Mouse (Mus musculus) telencephalon, adult 2 months (tissue): ENCODE data around the gene Cd93.

Experiments
- DNase-seq: peaks from one replicate; pipeline ENCODE4 v3.0.0-alpha.2; 2011; ENCODE audit warnings: low read depth, low spot score

Gene Cd93

DNA sequence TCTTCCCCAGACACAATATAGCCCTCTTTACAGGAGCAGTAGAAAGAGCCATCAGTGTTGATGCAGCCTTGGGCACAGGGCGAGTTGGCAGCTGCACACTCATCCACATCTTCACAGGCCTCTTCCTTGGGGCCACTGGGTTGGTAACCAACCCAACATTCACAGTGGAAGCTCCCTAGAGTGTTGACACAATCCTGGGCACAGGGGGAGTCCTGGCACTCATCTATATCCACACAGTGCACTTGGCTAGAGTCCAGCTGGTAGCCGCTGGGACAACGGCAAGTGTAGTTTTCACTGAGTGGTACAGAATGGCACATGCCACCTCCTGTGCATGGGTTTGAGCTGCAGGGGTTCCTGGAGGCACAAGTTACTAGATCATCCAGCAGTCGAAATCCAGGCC, 1.2 kb downstream of the Cd93 start:
- no peak for DNase-seq

DNA sequence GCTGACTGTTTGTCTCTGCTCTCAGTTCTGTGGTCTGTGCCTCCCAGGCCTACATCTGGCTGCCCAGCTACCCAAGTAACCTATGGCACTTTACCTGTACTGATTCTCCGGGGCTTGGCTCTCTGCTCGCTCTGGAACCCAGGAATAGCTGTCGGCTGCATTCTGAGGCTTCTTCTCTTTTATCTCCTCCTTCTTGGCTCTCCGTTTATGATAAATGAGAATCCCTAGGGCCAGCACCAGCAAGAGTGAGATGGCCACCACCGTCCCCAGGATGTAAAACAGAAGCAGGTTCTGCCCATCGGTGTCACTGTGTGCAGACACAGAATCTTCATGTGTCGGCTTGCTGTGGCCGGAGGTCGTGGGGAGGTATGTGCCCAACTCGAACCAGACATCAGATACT, 1.9 kb downstream of the Cd93 start:
- DNase-seq: no peak

DNA sequence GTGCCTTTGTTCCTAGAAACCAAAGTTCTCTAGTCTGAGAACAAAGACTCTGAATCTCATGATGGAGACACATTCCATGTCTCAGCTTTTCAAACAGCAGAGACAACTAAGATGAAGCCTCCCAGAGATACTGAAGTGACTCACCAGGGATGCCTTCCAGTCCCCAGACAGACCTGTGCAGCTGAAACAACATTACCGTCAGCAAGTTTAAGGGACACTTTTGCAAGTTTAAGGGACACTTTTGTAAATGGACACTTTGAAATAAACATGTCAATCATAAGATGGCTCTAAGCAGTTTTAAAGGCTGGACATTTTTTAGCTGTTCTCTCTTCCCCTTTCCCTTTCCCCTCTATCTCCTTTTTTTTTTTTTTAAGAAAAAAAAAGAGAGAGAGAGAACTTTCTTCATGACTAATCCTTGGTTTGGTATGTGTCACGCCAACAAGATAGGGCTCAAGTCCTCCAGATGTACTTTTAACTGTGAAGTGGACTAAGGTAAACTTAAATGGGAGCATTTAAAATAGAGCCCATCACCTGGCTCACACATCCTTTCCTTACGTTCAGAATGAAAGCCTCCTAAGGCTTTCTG, 3.6 kb downstream of the Cd93 start:
- DNase-seq: no peak

- DNase-seq: no peak
These were observed 7.1 kb downstream of the Cd93 start for GRCm38 (mm10) chr2:148436285-148436684.

- no peak for DNase-seq
These were observed 11.0 kb downstream of the Cd93 start for GRCm38 (mm10) chr2:148432346-148432745.

- no peak for DNase-seq
These were observed 12.4 kb downstream of the Cd93 start for GRCm38 (mm10) chr2:148430941-148431340.

- no peak for DNase-seq
These were observed 14.3 kb downstream of the Cd93 start for GRCm38 (mm10) chr2:148429001-148429505.

GRCm38 (mm10) chr2:148428523-148428922, 14.8 kb downstream of the Cd93 start:
- DNase-seq: no peak

DNA sequence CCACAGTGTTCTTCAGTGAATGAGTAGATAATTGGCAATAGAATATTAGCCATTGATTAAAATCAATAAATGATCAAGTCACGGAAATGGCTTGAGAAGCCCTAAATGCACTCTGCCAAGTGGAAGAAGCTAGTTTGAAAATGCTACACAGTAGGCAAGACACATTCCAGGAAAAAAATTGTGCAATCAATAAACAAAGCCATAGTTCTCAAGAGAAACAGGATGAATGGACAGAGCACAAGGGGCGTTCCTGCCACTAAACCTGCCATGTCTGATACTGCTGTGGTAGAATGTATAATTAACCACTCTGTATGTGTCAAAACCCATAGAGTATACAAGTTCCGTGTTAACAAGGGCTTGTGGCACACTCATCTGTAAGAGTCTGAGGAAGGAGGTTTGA, 15.8 kb downstream of the Cd93 start:
- DNase-seq: no peak

DNA sequence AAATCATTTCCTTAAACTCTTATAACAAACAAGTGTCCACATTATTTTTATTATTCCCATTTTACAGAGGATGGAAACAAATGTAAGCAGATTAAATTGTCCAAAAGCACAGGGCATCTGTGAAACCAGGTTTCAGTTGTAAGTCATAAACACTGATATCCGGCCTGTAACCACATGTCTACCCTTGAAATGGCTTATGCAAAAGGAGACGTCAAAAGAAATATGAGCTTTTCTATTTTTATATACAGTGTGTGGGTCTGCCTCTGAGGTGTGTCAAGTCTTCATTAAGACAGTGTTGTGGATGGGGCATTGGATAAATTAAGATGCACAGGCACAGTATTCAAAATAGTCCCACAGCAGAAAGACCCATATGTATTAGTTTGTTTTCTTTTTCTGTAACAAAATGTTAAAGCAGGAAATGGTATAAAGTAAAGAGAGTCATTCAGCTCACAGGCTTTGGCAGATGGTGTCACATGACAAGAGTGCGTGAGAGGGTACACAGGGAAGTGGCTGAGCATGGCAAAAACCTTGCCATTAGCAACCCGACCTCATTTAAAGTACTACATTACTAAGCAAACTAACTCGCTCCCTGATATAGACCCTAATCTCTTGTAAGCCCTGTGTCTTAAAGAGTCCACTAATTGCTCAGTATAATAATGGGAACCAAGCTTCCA, 17.5 kb downstream of the Cd93 start:
- DNase-seq: no peak

GRCm38 (mm10) chr2:148421706-148422105, 21.7 kb downstream of the Cd93 start:
- no peak for DNase-seq

DNA sequence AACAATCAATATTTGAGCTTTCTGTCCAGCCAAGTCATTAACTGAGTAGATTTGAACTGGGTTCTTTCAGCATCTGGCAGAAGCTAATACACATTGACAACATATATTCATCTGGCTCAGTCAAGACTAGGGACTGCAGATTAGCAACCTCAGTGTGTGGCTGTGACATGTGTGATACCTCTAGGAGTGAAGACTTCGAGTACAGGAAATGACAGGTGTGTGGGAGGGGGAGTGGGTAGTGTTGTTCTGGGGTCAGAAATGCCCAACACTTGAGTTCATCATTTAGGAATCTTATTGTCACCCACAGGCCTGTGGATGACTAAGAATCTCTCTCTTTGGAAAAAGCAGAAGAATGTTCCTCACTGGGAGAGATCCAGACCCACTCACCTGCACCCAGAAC, 22.3 kb downstream of the Cd93 start:
- no peak for DNase-seq

- no peak for DNase-seq
These were observed 23.6 kb downstream of the Cd93 start for GRCm38 (mm10) chr2:148419776-148420175.

GRCm38 (mm10) chr2:148419151-148419550, 24.2 kb downstream of the Cd93 start:
- DNase-seq: no peak

- no peak for DNase-seq
These were observed 33.5 kb downstream of the Cd93 start for GRCm38 (mm10) chr2:148409821-148410220.

DNA sequence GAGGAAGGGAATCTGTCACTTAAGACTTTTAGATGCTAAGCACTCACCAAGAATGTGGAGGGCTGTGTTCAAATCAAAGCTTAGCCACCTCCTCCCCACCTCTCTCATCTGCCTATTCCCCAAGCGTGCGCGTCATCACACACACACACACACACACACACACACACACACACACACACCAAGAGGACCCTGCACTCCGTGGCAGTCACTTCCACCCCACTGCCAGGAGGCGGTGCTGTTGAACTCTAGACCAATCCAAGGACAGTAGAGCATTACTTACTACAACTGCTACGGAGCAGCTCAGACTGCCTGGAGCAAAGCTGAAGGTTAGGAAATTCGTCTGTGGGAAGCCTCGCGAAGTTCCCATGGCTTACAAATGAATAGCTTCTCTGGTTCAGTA, 34.2 kb downstream of the Cd93 start:
- no peak for DNase-seq

GRCm38 (mm10) chr2:148408761-148409120, 34.6 kb downstream of the Cd93 start:
- DNase-seq: no peak

GRCm38 (mm10) chr2:148407870-148408760, 35.2 kb downstream of the Cd93 start, which contains the start of gene Thbd:
Gene Thbd (minus strand): TSS chr2:148408188.
- no peak for DNase-seq

- DNase-seq: no peak
These were observed 36.1 kb downstream of the Cd93 start for GRCm38 (mm10) chr2:148406971-148407869.

- no peak for DNase-seq
These were observed 37.0 kb downstream of the Cd93 start for GRCm38 (mm10) chr2:148406160-148406970.

GRCm38 (mm10) chr2:148404906-148405305, 38.5 kb downstream of the Cd93 start:
- no peak for DNase-seq
